Mouse (Mus musculus) stomach, postnatal 0 days (tissue): ENCODE measurements at regions not wholly inside any gene's neighbourhood (a gene's known extent, or its start where the extent isn't known, plus 50 kb on each side); places are given as distances from the start of the nearest gene placed in this dataset.

Experiments
- CTCF ChIP-seq: IDR thresholded peaks from 2 replicates; pipeline ENCODE4 v1.5.1; 2016; ENCODE audit warnings: antibody characterized with exemption, low read depth, mild to moderate bottlenecking, moderate library complexity
- EP300 ChIP-seq: optimal IDR thresholded peaks from 2 replicates; pipeline ENCODE3; 2016; ENCODE audit warnings: antibody characterized with exemption

DNA sequence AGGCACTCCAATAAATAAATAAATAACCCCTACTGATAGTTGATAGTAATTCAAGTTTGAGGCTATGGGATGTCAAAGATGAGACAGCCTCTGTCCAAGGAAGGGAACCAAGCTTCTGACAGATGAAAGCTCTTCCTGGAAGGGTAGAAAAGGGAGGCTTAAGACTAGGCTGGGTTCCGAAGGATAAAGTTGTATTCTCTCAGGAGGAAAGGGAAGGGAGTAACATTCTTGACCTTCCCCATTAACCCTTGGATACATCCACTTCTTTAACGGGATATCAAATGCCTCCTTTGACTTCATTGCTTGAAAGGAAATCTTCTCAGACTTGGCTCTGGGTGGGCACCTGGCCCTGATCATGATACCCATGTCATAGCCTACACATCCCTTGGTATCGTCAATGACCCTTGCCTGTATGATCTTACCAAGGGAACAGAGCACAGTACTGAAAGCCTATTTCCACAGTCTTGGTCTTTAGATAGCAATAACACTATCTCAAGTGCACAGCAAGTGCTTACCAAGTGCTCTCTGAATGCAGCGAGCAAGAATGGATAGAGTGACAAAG is 607.4 kb upstream of the Cdh5 start:
- TF ChIP-seq CTCF (no peak), EP300 (no peak)
